Mouse (Mus musculus): ENCODE measurements around the gene Cdk14.

DNA sequence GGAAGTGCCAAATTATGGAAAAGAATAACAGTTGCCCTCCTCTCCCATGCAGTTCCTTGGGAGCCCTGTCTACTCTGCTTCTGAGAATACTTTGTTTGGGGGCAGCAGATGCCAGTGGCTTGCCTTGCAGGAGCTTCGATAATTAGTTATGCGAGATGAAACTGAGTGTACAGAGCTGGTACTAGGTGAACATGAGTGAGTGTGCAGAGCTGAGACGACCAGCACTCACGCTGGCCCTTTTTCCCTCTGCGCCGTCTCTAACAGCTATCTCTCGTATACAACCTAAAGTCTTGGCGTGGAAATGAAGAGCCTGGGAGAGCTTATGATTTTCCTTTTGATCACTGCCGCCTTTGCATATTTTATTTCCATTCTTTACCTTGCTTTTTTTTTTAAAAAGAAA is 558.5 kb downstream of the Cdk14 start:
- TF ChIP-seq EP300 (IDR thresholded peaks at IDR 0.05) = no peak
- TF ChIP-seq CTCF (IDR thresholded peaks at IDR 0.05) = no peak
